Mouse (Mus musculus) spleen, adult 2 months (tissue): ENCODE data around the gene Nolc1.

Experiments used
- CTCF ChIP-seq: fragments of 200-500 bp; IDR thresholded peaks from 2 replicates; pipeline ENCODE4 v1.5.1; 2011; ENCODE audit warnings: mild to moderate bottlenecking, inconsistent platforms; ENCODE audit not compliant: insufficient read depth, insufficient read length, insufficient replicate concordance; ENCODE audit errors: extremely low read depth
- POLR2A ChIP-seq: fragments of 200-500 bp; IDR thresholded peaks from 2 replicates; pipeline ENCODE4 v1.6.1; 2011; ENCODE audit warnings: low read depth, low read length, inconsistent platforms

GRCm38 (mm10) chr19:46126301-46126700, 50.6 kb downstream of the Nolc1 start:
- TF ChIP-seq CTCF (no peak), POLR2A (no peak)
